14 mouse cellular contexts compared by ENCODE assay signal in the genomic region with DNA sequence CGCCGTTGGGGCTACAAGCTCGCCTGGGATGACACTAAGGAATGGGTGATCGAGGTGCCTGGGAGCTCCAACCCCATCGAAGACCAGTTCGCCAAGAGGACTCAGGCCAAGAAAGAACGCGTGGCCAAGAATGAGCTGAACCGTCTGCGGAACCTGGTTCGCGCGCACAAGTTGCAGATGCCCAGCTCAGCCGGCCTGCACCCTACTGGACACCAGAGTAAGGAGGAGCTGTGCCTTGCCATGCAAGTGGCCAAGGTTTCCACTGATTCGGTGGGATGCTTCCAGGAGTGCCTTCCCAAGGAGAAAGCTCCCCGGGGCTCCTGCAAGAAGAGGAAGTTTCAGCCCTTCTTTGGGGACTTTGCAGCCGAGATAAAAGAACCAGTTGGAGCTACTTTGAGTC. TPM values are rescaled to one million over a fixed set of nuclear protein-coding genes. Genes with fewer than 3 reads are reported as not detected.
A peak's percentile ranks its signal among the peaks of the same experiment; 100 is the strongest.
DNase-seq lines count a peak whose midpoint lies in the region; ATAC-seq lines count a peak whose summit lies in the region.
"Not testable (repeated sequence)": the region's sequence is repeated elsewhere in the genome, so short reads cannot be mapped to it uniquely, and the experiment has no call there.
"Had no signal": no experiment of that assay in that cellular context is flagged by ENCODE, and none has a peak within 500 bp of the region (broad histone marks: within the 10 kb centered on the region; RNA-seq: fewer than 3 reads in every experiment).

No protein-coding gene starts in this region.

- not testable (repeated sequence) for DNase-seq in embryonic facial prominence, embryonic 14.5 days (ENCODE audit: low spot score); heart, embryonic 10.5 days (ENCODE audit: low spot score); hindbrain, embryonic 11.5 days (ENCODE audit: low spot score); liver, embryonic 11.5 days (ENCODE audit: low spot score); midbrain, embryonic 14.5 days

- WGBS in embryonic facial prominence, embryonic 14.5 days: 68% methylated on average over 16 of the region's 17 CpGs
- 40% methylated on average over 17 of the region's 17 CpGs for WGBS in heart, embryonic 10.5 days
- WGBS in hindbrain, embryonic 11.5 days: 61% methylated on average over 16 of the region's 17 CpGs
- 44% methylated on average over 17 of the region's 17 CpGs for WGBS in intestine, embryonic 15.5 days
- WGBS in liver, embryonic 11.5 days: 35% methylated on average over 16 of the region's 17 CpGs
- WGBS in midbrain, embryonic 14.5 days: 59% methylated on average over 16 of the region's 17 CpGs
- 60% methylated on average over 16 of the region's 17 CpGs for WGBS in neural tube, embryonic 14.5 days

- 0 out of 2 replicates have a peak overlapping the region, but pooled peaks have one; percentile 29 for H3K4me2 ChIP-seq in embryonic facial prominence, embryonic 14.5 days (ENCODE audit: low read depth, low read length)
- peak overlapping the region; percentile 23; the same call in 1 of the 2 replicates for H3K4me2 ChIP-seq in hindbrain, embryonic 11.5 days (replicated peaks; ENCODE audit: low read depth, low read length)
- peak overlapping the region; percentile 38; the same call in 1 of the 2 replicates for H3K4me2 ChIP-seq in intestine, embryonic 15.5 days (replicated peaks)
- peak overlapping the region; percentile 38 for H3K4me2 ChIP-seq in liver, embryonic 11.5 days
- H3K4me2 ChIP-seq in midbrain, embryonic 14.5 days (ENCODE audit: low read length): peak overlapping the region; percentile 39; the same call in 1 of the 2 replicates
- not testable (repeated sequence) for H3K4me2 ChIP-seq in neural tube, embryonic 14.5 days (ENCODE audit: low read depth, low read length)

- not testable (repeated sequence) for H3K4me1 ChIP-seq in embryonic facial prominence, embryonic 14.5 days (ENCODE audit: control insufficient read depth, insufficient read depth, low read length); heart, embryonic 10.5 days; hindbrain, embryonic 11.5 days (replicated peaks; ENCODE audit: control insufficient read depth, insufficient read depth, low read length); intestine, embryonic 15.5 days (replicated peaks); liver, embryonic 11.5 days (replicated peaks; ENCODE audit: control insufficient read depth, insufficient read depth, low read length); midbrain, embryonic 14.5 days (ENCODE audit: control insufficient read depth, insufficient read depth, low read length); neural tube, embryonic 14.5 days (ENCODE audit: control insufficient read depth, insufficient read depth, low read length)

- not testable (repeated sequence) for H3K36me3 ChIP-seq in embryonic facial prominence, embryonic 14.5 days (ENCODE audit: control insufficient read depth, insufficient read depth, low read length); heart, embryonic 10.5 days; hindbrain, embryonic 11.5 days (ENCODE audit: control insufficient read depth, insufficient read depth, low read length); intestine, embryonic 15.5 days; liver, embryonic 11.5 days (ENCODE audit: control insufficient read depth, insufficient read depth, low read length); midbrain, embryonic 14.5 days (ENCODE audit: control insufficient read depth, insufficient read depth, low read length); neural tube, embryonic 14.5 days (ENCODE audit: control insufficient read depth, insufficient read depth, low read length)

- H3K27ac ChIP-seq in embryonic facial prominence, embryonic 14.5 days (replicated peaks; ENCODE audit: low read depth, low read length); heart, embryonic 10.5 days; hindbrain, embryonic 11.5 days (ENCODE audit: low read depth, low read length); intestine, embryonic 15.5 days; liver, embryonic 11.5 days (ENCODE audit: low read depth, low read length); midbrain, embryonic 14.5 days (replicated peaks; ENCODE audit: low read depth, low read length); neural tube, embryonic 14.5 days (ENCODE audit: low read depth, low read length): not testable (repeated sequence)

- H3K9ac ChIP-seq in embryonic facial prominence, embryonic 14.5 days (ENCODE audit: low read depth, low read length); hindbrain, embryonic 11.5 days (ENCODE audit: low read depth, low read length); intestine, embryonic 15.5 days; liver, embryonic 11.5 days (ENCODE audit: low read depth, low read length); midbrain, embryonic 14.5 days (replicated peaks; ENCODE audit: low read length); neural tube, embryonic 14.5 days (replicated peaks; ENCODE audit: low read depth, low read length): not testable (repeated sequence)

- not testable (repeated sequence) for ATAC-seq in embryonic facial prominence, embryonic 14.5 days (ENCODE audit: low read depth); hindbrain, embryonic 11.5 days (ENCODE audit: low FRiP score); intestine, embryonic 15.5 days; liver, embryonic 11.5 days (replicated peaks; ENCODE audit: low FRiP score); midbrain, embryonic 14.5 days (ENCODE audit: low FRiP score, low TSS enrichment)
- ATAC-seq in neural tube, embryonic 14.5 days (ENCODE audit: low read depth): peak; percentile 34; the same call in 1 of the 2 replicates

- not testable (repeated sequence) for H3K27me3 ChIP-seq in embryonic facial prominence, embryonic 14.5 days (replicated peaks; ENCODE audit: control insufficient read depth, insufficient read depth, low read length); hindbrain, embryonic 11.5 days (ENCODE audit: control insufficient read depth, insufficient read depth, low read length); intestine, embryonic 15.5 days (replicated peaks); liver, embryonic 11.5 days (replicated peaks; ENCODE audit: control insufficient read depth, insufficient read depth, low read length); midbrain, embryonic 14.5 days (ENCODE audit: control insufficient read depth, insufficient read depth, low read length); neural tube, embryonic 14.5 days (ENCODE audit: control insufficient read depth, insufficient read depth, low read length)
- peaks cover 12% of the 10 kb centered on the region; the same call in 1 of the 2 replicates for H3K27me3 ChIP-seq in heart, embryonic 10.5 days (ENCODE audit: insufficient read depth, poor library complexity, severe bottlenecking)

- not testable (repeated sequence) for H3K4me3 ChIP-seq in embryonic facial prominence, embryonic 14.5 days (ENCODE audit: low read depth, low read length); hindbrain, embryonic 11.5 days (ENCODE audit: low read depth, low read length); intestine, embryonic 15.5 days (replicated peaks); liver, embryonic 11.5 days (ENCODE audit: low read depth, low read length); midbrain, embryonic 14.5 days (replicated peaks; ENCODE audit: low read depth, low read length); neural tube, embryonic 14.5 days (ENCODE audit: low read depth, low read length)
- peak overlapping the region; percentile 42 for H3K4me3 ChIP-seq in heart, embryonic 10.5 days

- H3K9me3 ChIP-seq in embryonic facial prominence, embryonic 14.5 days (ENCODE audit: control insufficient read depth, low read length); heart, embryonic 10.5 days; hindbrain, embryonic 11.5 days (ENCODE audit: control insufficient read depth, low read length); intestine, embryonic 15.5 days; liver, embryonic 11.5 days (ENCODE audit: control insufficient read depth, low read length); midbrain, embryonic 14.5 days (ENCODE audit: control insufficient read depth, low read length); neural tube, embryonic 14.5 days (ENCODE audit: control insufficient read depth, low read length): not testable (repeated sequence)

RNA-seq across cellular contexts. Expression of a gene that starts 2.8 kb away (rescaled TPM):
- 0.14 and 0.20 TPM in 2 replicates for polyA plus RNA-seq in embryonic facial prominence, embryonic 14.5 days (2014; fragmentation: Nextera tagmentation; extraction: Ambion mirVana)
- 0.15 TPM in 1 of 2 replicates, not detected in the other for polyA plus RNA-seq in heart, embryonic 10.5 days (2016; fragmentation: Nextera tagmentation; extraction: Ambion mirVana)
- 0.14 TPM in 1 of 2 replicates, not detected in the other for polyA plus RNA-seq in hindbrain, embryonic 11.5 days (2014; fragmentation: Nextera tagmentation; extraction: Ambion mirVana)
- polyA plus RNA-seq in intestine, embryonic 15.5 days (2015; fragmentation: Nextera tagmentation; extraction: Ambion mirVana): not detected in 2 replicates
- polyA plus RNA-seq in liver, embryonic 11.5 days (2014; fragmentation: Nextera tagmentation; extraction: Ambion mirVana): not detected in 2 replicates
- 0.09 and 0.18 TPM in 2 replicates for polyA plus RNA-seq in midbrain, embryonic 14.5 days (2014; fragmentation: Nextera tagmentation; extraction: Ambion mirVana)
- 0.22 and 0.35 TPM in 2 replicates for polyA plus RNA-seq in neural tube, embryonic 14.5 days (2014; fragmentation: Nextera tagmentation; extraction: Ambion mirVana)
- polyA plus RNA-seq: inflammation-experienced regulatory T-cells, adult 6 months; kidney, postnatal 0 days; liver, embryonic 14.5 days; lung, postnatal 0 days had no signal

RNA-seq across cellular contexts. Expression of a gene that starts 14.9 kb away (rescaled TPM):
- 0.15 and 0.29 TPM in 2 replicates for polyA plus RNA-seq in embryonic facial prominence, embryonic 14.5 days (2014; fragmentation: Nextera tagmentation; extraction: Ambion mirVana)
- polyA plus RNA-seq in heart, embryonic 10.5 days (2016; fragmentation: Nextera tagmentation; extraction: Ambion mirVana): not detected in 2 replicates
- 0.11 TPM in 1 of 2 replicates, not detected in the other for polyA plus RNA-seq in hindbrain, embryonic 11.5 days (2014; fragmentation: Nextera tagmentation; extraction: Ambion mirVana)
- not detected in 2 replicates for polyA plus RNA-seq in intestine, embryonic 15.5 days (2015; fragmentation: Nextera tagmentation; extraction: Ambion mirVana)
- not detected in 2 replicates for polyA plus RNA-seq in liver, embryonic 11.5 days (2014; fragmentation: Nextera tagmentation; extraction: Ambion mirVana)
- not detected in 2 replicates for polyA plus RNA-seq in midbrain, embryonic 14.5 days (2014; fragmentation: Nextera tagmentation; extraction: Ambion mirVana)
- polyA plus RNA-seq in neural tube, embryonic 14.5 days (2014; fragmentation: Nextera tagmentation; extraction: Ambion mirVana): 0.13 TPM in 1 of 2 replicates, not detected in the other
- polyA plus RNA-seq: cerebellum, adult 2 months; forebrain, embryonic 16.5 days; gonadal fat pad, adult 2 months; inflammation-experienced regulatory T-cells, adult 6 months; kidney, postnatal 0 days; liver, embryonic 14.5 days; lung, postnatal 0 days had no signal

RNA-seq across cellular contexts. Expression of a gene that starts 15.4 kb away (rescaled TPM):
- 0.22 and 0.38 TPM in 2 replicates for polyA plus RNA-seq in embryonic facial prominence, embryonic 14.5 days (2014; fragmentation: Nextera tagmentation; extraction: Ambion mirVana)
- polyA plus RNA-seq in heart, embryonic 10.5 days (2016; fragmentation: Nextera tagmentation; extraction: Ambion mirVana): 0.09 and 0.20 TPM in 2 replicates
- polyA plus RNA-seq in hindbrain, embryonic 11.5 days (2014; fragmentation: Nextera tagmentation; extraction: Ambion mirVana): 0.06 TPM in 1 of 2 replicates, not detected in the other
- 0.10 TPM in 1 of 2 replicates, not detected in the other for polyA plus RNA-seq in intestine, embryonic 15.5 days (2015; fragmentation: Nextera tagmentation; extraction: Ambion mirVana)
- polyA plus RNA-seq in liver, embryonic 11.5 days (2014; fragmentation: Nextera tagmentation; extraction: Ambion mirVana): 0.17 TPM in 1 of 2 replicates, not detected in the other
- 0.18 TPM in 1 of 2 replicates, not detected in the other for polyA plus RNA-seq in midbrain, embryonic 14.5 days (2014; fragmentation: Nextera tagmentation; extraction: Ambion mirVana)
- 0.26 and 0.62 TPM in 2 replicates for polyA plus RNA-seq in neural tube, embryonic 14.5 days (2014; fragmentation: Nextera tagmentation; extraction: Ambion mirVana)
- polyA plus RNA-seq: cerebellum, adult 2 months; gonadal fat pad, adult 2 months; inflammation-experienced regulatory T-cells, adult 6 months; kidney, postnatal 0 days; liver, embryonic 14.5 days; lung, postnatal 0 days had no signal

RNA-seq across cellular contexts. Expression of a gene that starts 31.4 kb away (rescaled TPM):
- 0.17 and 0.21 TPM in 2 replicates for polyA plus RNA-seq in embryonic facial prominence, embryonic 14.5 days (2014; fragmentation: Nextera tagmentation; extraction: Ambion mirVana)
- 0.26 TPM in 1 of 2 replicates, not detected in the other for polyA plus RNA-seq in heart, embryonic 10.5 days (2016; fragmentation: Nextera tagmentation; extraction: Ambion mirVana)
- polyA plus RNA-seq in hindbrain, embryonic 11.5 days (2014; fragmentation: Nextera tagmentation; extraction: Ambion mirVana): 0.04 TPM in 1 of 2 replicates, not detected in the other
- polyA plus RNA-seq in intestine, embryonic 15.5 days (2015; fragmentation: Nextera tagmentation; extraction: Ambion mirVana): 0.14 TPM in 1 of 2 replicates, not detected in the other
- polyA plus RNA-seq in liver, embryonic 11.5 days (2014; fragmentation: Nextera tagmentation; extraction: Ambion mirVana): 0.07 TPM in 1 of 2 replicates, not detected in the other
- 0.28 TPM in 1 of 2 replicates, not detected in the other for polyA plus RNA-seq in midbrain, embryonic 14.5 days (2014; fragmentation: Nextera tagmentation; extraction: Ambion mirVana)
- 0.46 TPM in 1 of 2 replicates, not detected in the other for polyA plus RNA-seq in neural tube, embryonic 14.5 days (2014; fragmentation: Nextera tagmentation; extraction: Ambion mirVana)
- polyA plus RNA-seq: gonadal fat pad, adult 2 months; inflammation-experienced regulatory T-cells, adult 6 months; kidney, postnatal 0 days; liver, embryonic 14.5 days; lung, postnatal 0 days had no signal

RNA-seq across cellular contexts. Expression of a gene that starts 47.5 kb away (rescaled TPM):
- 0.14 TPM in 1 of 2 replicates, not detected in the other for polyA plus RNA-seq in embryonic facial prominence, embryonic 14.5 days (2014; fragmentation: Nextera tagmentation; extraction: Ambion mirVana)
- polyA plus RNA-seq in heart, embryonic 10.5 days (2016; fragmentation: Nextera tagmentation; extraction: Ambion mirVana): 0.14 and 0.18 TPM in 2 replicates
- polyA plus RNA-seq in hindbrain, embryonic 11.5 days (2014; fragmentation: Nextera tagmentation; extraction: Ambion mirVana): not detected in 2 replicates
- not detected in 2 replicates for polyA plus RNA-seq in intestine, embryonic 15.5 days (2015; fragmentation: Nextera tagmentation; extraction: Ambion mirVana)
- polyA plus RNA-seq in liver, embryonic 11.5 days (2014; fragmentation: Nextera tagmentation; extraction: Ambion mirVana): not detected in 2 replicates
- 0.19 and 0.36 TPM in 2 replicates for polyA plus RNA-seq in midbrain, embryonic 14.5 days (2014; fragmentation: Nextera tagmentation; extraction: Ambion mirVana)
- polyA plus RNA-seq in neural tube, embryonic 14.5 days (2014; fragmentation: Nextera tagmentation; extraction: Ambion mirVana): 0.17 and 0.62 TPM in 2 replicates
- polyA plus RNA-seq: cerebellum, adult 2 months; gonadal fat pad, adult 2 months; inflammation-experienced regulatory T-cells, adult 6 months; liver, embryonic 14.5 days; lung, postnatal 0 days had no signal
